9 mouse cellular contexts compared by ENCODE assay signal in the genomic region with DNA sequence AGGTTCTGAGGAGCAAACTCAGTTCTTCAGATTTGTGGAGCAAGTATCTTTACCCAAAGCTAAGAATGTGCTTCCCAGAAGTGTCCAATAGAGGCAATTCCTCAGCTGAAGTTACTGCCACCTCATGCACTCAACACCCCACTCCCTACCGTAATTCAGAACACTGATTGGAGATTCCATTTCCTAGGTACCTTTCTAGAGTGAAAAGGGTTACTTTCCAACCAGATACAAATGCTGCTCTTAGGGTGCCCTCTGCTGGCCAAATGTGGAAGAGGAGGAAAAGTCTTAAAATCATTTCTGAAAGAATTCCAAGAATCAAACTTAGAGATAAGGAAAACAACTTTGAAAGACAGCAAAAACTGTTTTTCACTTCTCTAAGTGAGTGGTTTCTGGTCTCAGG. TPM values are rescaled to one million over a fixed set of nuclear protein-coding genes. Genes with fewer than 3 reads are reported as not detected.
DNase-seq lines count a peak whose midpoint lies in the region; ATAC-seq and TF ChIP-seq lines count a peak whose summit lies in the region.
"Had no signal": no experiment of that assay in that cellular context is flagged by ENCODE, and none has a peak within 500 bp of the region (broad histone marks: within the 10 kb centered on the region; RNA-seq: fewer than 3 reads in every experiment).

No protein-coding gene starts in this region.

- CTCF ChIA-PET in Patski (lab: Charles Lee), result interaction anchor here (0.9 to 2.1 kb wide), 6 partner anchors 8 to 576 kb away, joined by 3 to 9 read pairs (median 4); no protein-coding TSS in a partner anchor

- in situ Hi-C loops in Patski (cut with MboI; ENCODE audit: low pct_unique_long_range_greater_than_20kb), result loop anchor here (5.0 kb wide), 1 partner anchor 46 kb away; no protein-coding TSS in a partner anchor

- TF ChIP-seq CTCF in E14TG2a.4 (conservative IDR thresholded peaks at IDR 0.05; ENCODE audit: low read length), result peak; percentile 85
- TF ChIP-seq CTCF in Patski (IDR thresholded peaks at IDR 0.05), result peak; percentile 77
- TF ChIP-seq CTCF in layer of hippocampus, adult 2 months (conservative IDR thresholded peaks at IDR 0.05), result peak; percentile 95
- TF ChIP-seq CTCF in lung, postnatal 0 days (IDR thresholded peaks at IDR 0.05), result peak; percentile 86

- intact Hi-C loops in heart, postnatal 14 days (cut with DNase I), result loop anchor here (2.0 kb wide), 1 partner anchor 43 kb away; no protein-coding TSS in a partner anchor

- no peak for ATAC-seq in Patski
- peak; percentile 74 for ATAC-seq in common myeloid progenitor, adult 5-6 weeks (replicated peaks; ENCODE audit: low read depth, poor library complexity, severe bottlenecking)
- ATAC-seq in lung, postnatal 0 days, result peak; percentile 41; the same call in 1 of the 2 replicates
- ATAC-seq in erythroblast, adult 5-6 weeks (replicated peaks; ENCODE audit: low FRiP score, poor library complexity, severe bottlenecking), result no peak; the same call in 1 of the 2 replicates

- POLR2A ChIA-PET in Patski (lab: Charles Lee), result no interaction called here

- no peak overlapping the region for H3K4me2 ChIP-seq in lung, postnatal 0 days (replicated peaks; ENCODE audit: low read depth, low read length)
- H3K4me2 ChIP-seq: liver, embryonic 15.5 days had no signal

- H3K4me1 ChIP-seq in E14TG2a.4 (replicated peaks; ENCODE audit: low read depth, low read length), result no peaks in the 10 kb centered on the region
- no peaks in the 10 kb centered on the region for H3K4me1 ChIP-seq in lung, postnatal 0 days (ENCODE audit: insufficient read depth, low read depth, low read length)
- H3K4me1 ChIP-seq: liver, embryonic 15.5 days had no signal

- no peaks in the 10 kb centered on the region for H3K9me3 ChIP-seq in E14TG2a.4 (ENCODE audit: low read length)
- no peaks in the 10 kb centered on the region for H3K9me3 ChIP-seq in lung, postnatal 0 days (ENCODE audit: low read length)
- H3K9me3 ChIP-seq: liver, embryonic 15.5 days had no signal

- H3K27me3 ChIP-seq in E14TG2a.4 (ENCODE audit: insufficient read depth, low read length) (no peaks in the 10 kb centered on the region), Patski (no peaks in the 10 kb centered on the region)
- H3K27me3 ChIP-seq in lung, postnatal 0 days (replicated peaks; ENCODE audit: insufficient read depth, low read length), result no peaks in the 10 kb centered on the region
- H3K27me3 ChIP-seq: liver, embryonic 15.5 days had no signal

- no peak overlapping the region for H3K27ac ChIP-seq in layer of hippocampus, adult 2 months
- H3K27ac ChIP-seq in lung, postnatal 0 days (ENCODE audit: low read length), result no peak overlapping the region
- H3K27ac ChIP-seq: liver, embryonic 15.5 days had no signal

- H3K9ac ChIP-seq in lung, postnatal 0 days (replicated peaks; ENCODE audit: low read depth), result no peak overlapping the region
- H3K9ac ChIP-seq: liver, embryonic 15.5 days had no signal

- H3K36me3 ChIP-seq in E14TG2a.4 (ENCODE audit: insufficient read depth, low read length), result no peaks in the 10 kb centered on the region
- no peaks in the 10 kb centered on the region for H3K36me3 ChIP-seq in lung, postnatal 0 days (ENCODE audit: insufficient read depth, low read length)
- H3K36me3 ChIP-seq: liver, embryonic 15.5 days had no signal

- 5% methylated on average over 1 of the region's 1 CpGs for WGBS in lung, postnatal 0 days

- no peak overlapping the region for H3K4me3 ChIP-seq in E14TG2a.4 (replicated peaks; ENCODE audit: low read length)
- no peak overlapping the region for H3K4me3 ChIP-seq in layer of hippocampus, adult 2 months
- H3K4me3 ChIP-seq in lung, postnatal 0 days (ENCODE audit: low read depth, low read length), result no peak overlapping the region
- H3K4me3 ChIP-seq: liver, embryonic 15.5 days had no signal

- TF ChIP-seq EP300 in lung, postnatal 0 days (IDR thresholded peaks at IDR 0.05), result no peak; the same call in 1 of the 2 replicates

- no peak for DNase-seq in Patski (ENCODE audit: low read depth, low spot score)
- DNase-seq in heart, postnatal 14 days, result peak; percentile 63 to 79
- peak; percentile 43 to 82 for DNase-seq in layer of hippocampus, adult 2 months (ENCODE audit: low spot score in 2 of 2)
- peak; percentile 82 for DNase-seq in lung, postnatal 0 days (ENCODE audit: low spot score)
- DNase-seq in right cerebral cortex, adult 18-20 months, result peak; percentile 57

RNA-seq across cellular contexts. Expression of gene Hsd17b3, which starts 4.3 kb away (rescaled TPM):
- not detected for polyA plus RNA-seq in Patski (2021)
- not detected in 2 replicates for total RNA-seq in common myeloid progenitor, adult 5-6 weeks (2017)
- total RNA-seq in heart, postnatal 14 days (2021), result not detected
- not detected for total RNA-seq in layer of hippocampus, adult 2 months (2021)
- not detected in 2 replicates for polyA plus RNA-seq in lung, postnatal 0 days (2015; fragmentation: Nextera tagmentation; extraction: Ambion mirVana)
- total RNA-seq in erythroblast, adult 5-6 weeks (2015; ENCODE audit: low replicate concordance), result not detected in 2 replicates
- total RNA-seq in erythroblast, adult 5-6 weeks (2017; ENCODE audit: low replicate concordance), result not detected in 2 replicates
- polyA plus RNA-seq: liver, embryonic 15.5 days had no signal

RNA-seq across cellular contexts. Expression of gene Slc35d2, which starts 35.8 kb away (rescaled TPM):
- polyA plus RNA-seq in Patski (2021), result 12.6 TPM
- total RNA-seq in common myeloid progenitor, adult 5-6 weeks (2017), result 4.6 and 6.5 TPM in 2 replicates
- total RNA-seq in heart, postnatal 14 days (2021), result 1 to 10 TPM; 1.4 to 1.8 TPM
- total RNA-seq in layer of hippocampus, adult 2 months (2021), result 1 to 10 TPM in 1 of 2 experiments, under 1 TPM in 1; 0.69 to 1.1 TPM
- polyA plus RNA-seq in lung, postnatal 0 days (2015; fragmentation: Nextera tagmentation; extraction: Ambion mirVana), result 8.0 and 9.0 TPM in 2 replicates
- total RNA-seq in erythroblast, adult 5-6 weeks (2015; ENCODE audit: low replicate concordance), result 5.0 and 5.2 TPM in 2 replicates
- total RNA-seq in erythroblast, adult 5-6 weeks (2017; ENCODE audit: low replicate concordance), result 1.7 and 4.0 TPM in 2 replicates

RNA-seq across cellular contexts. Expression of gene Zfp367, which starts 59.7 kb away (rescaled TPM):
- 23.3 TPM for polyA plus RNA-seq in Patski (2021)
- 65.3 and 71.5 TPM in 2 replicates for total RNA-seq in common myeloid progenitor, adult 5-6 weeks (2017)
- 10 to 100 TPM; 19.4 to 20.3 TPM for total RNA-seq in heart, postnatal 14 days (2021)
- total RNA-seq in layer of hippocampus, adult 2 months (2021), result 10 to 100 TPM; 15.9 to 18.7 TPM
- 7.6 and 8.4 TPM in 2 replicates for polyA plus RNA-seq in lung, postnatal 0 days (2015; fragmentation: Nextera tagmentation; extraction: Ambion mirVana)
- total RNA-seq in erythroblast, adult 5-6 weeks (2015; ENCODE audit: low replicate concordance), result 25.0 and 29.7 TPM in 2 replicates
- total RNA-seq in erythroblast, adult 5-6 weeks (2017; ENCODE audit: low replicate concordance), result 29.6 and 43.4 TPM in 2 replicates

Comparison
In these comparisons a context has a peak if more than half of its experiments do, and no peak if none do; other contexts are left out.
1. ATAC-seq: peak in common myeloid progenitor, adult 5-6 weeks (single experiment) and lung, postnatal 0 days (single experiment); none in Patski (single experiment) and erythroblast, adult 5-6 weeks (single experiment).
2. Peak in every context shown above with its lines, with median percentiles within 50 percentile points of each other: CTCF ChIP-seq.